Mouse (Mus musculus) olfactory bulb, adult 2 months (tissue): ENCODE results near the gene Fam160a1. TPM values are rescaled to one million over a fixed set of nuclear protein-coding genes. Genes with fewer than 3 reads are reported as not detected.

Experiments
- H3K27ac ChIP-seq: fragments of 200-500 bp; 2 replicates; pipeline ENCODE4 v1.5.1; 2012; ENCODE audit warnings: low read depth, low read length; ENCODE audit not compliant: insufficient read depth
- H3K4me1 ChIP-seq: fragments of 200-500 bp; 2 replicates; pipeline ENCODE4 v1.6.1; 2012; ENCODE audit warnings: low read length; ENCODE audit not compliant: control insufficient read depth, insufficient read depth
- H3K4me3 ChIP-seq: fragments of 200-500 bp; 2 replicates; pipeline ENCODE4 v1.5.1; 2012; ENCODE audit warnings: mild to moderate bottlenecking, low read depth, low read length, moderate library complexity; ENCODE audit not compliant: insufficient read depth
- CTCF ChIP-seq: fragments of 200-500 bp; IDR thresholded peaks from 2 replicates; pipeline ENCODE4 v1.5.1; 2012; ENCODE audit warnings: low read depth, mild to moderate bottlenecking, low read length, moderate library complexity; ENCODE audit not compliant: insufficient read depth
- POLR2A ChIP-seq: fragments of 200-500 bp; IDR thresholded peaks from 2 replicates; pipeline ENCODE4 v1.6.1; 2012; ENCODE audit warnings: mild to moderate bottlenecking, low read depth, low read length, moderate library complexity; ENCODE audit not compliant: insufficient read depth
- WGBS: fragments of 180-500 bp; shearing (Covaris S2); methylation state at CpG from one replicate; pipeline ENCODE4 v1.1.7; 2018; 5-methylcytosine and 5-hydroxymethylcytosine counted together
- polyA plus RNA-seq: library from polyadenylated mRNA; stranded (reverse); fragments of >200 nt; gene quantifications from 2 replicates; pipeline ENCODE4 v1.2.4, GENCODE M21; 2012; ENCODE audit warnings: low replicate concordance; ENCODE audit not compliant: missing spikeins, insufficient read depth, insufficient read length

Fam160a1 gene
- polyA plus RNA-seq, 1 experiment, result not detected

- Histone ChIP-seq H3K4me1 (no peaks in the 10 kb centered on the region), H3K4me3 (no peak overlapping the region)
- WGBS, result 96% methylated on average over 5 of the region's 5 CpGs
These were observed 5.1 kb downstream of the Fam160a1 start for GRCm38 (mm10) chr3:85812010-85812409.

GRCm38 (mm10) chr3:85793166-85793565 lies 23.9 kb downstream of the Fam160a1 start:
- Histone ChIP-seq H3K4me1 (no peaks in the 10 kb centered on the region), H3K27ac (no peak overlapping the region), H3K4me3 (no peak overlapping the region)
- TF ChIP-seq CTCF (no peak), POLR2A (no peak)
- 94% methylated on average over 1 of the region's 1 CpGs for WGBS

More at GRCm38 (mm10) chr3:85812010-85812409, 5.1 kb downstream of the Fam160a1 start:
- TF ChIP-seq POLR2A (no peak), CTCF (no peak)
- no peak overlapping the region for H3K27ac ChIP-seq

GRCm38 (mm10) chr3:85789748-85790147 lies 27.3 kb downstream of the Fam160a1 start:
- H3K4me1 ChIP-seq, result peaks cover 3% of the 10 kb centered on the region
- H3K4me3 ChIP-seq, result no peak overlapping the region
- TF ChIP-seq CTCF (no peak), POLR2A (no peak)
- 75% methylated on average over 4 of the region's 4 CpGs for WGBS
- H3K27ac ChIP-seq, result no peak overlapping the region

GRCm38 (mm10) chr3:85786501-85786900 lies 30.6 kb downstream of the Fam160a1 start:
- TF ChIP-seq CTCF, result no peak
- no peak for TF ChIP-seq POLR2A
- Histone ChIP-seq H3K4me1 (peaks cover 3% of the 10 kb centered on the region), H3K27ac (no peak overlapping the region), H3K4me3 (no peak overlapping the region)
- WGBS, result 42% methylated on average over 8 of the region's 8 CpGs

GRCm38 (mm10) chr3:85780906-85781305 lies 36.2 kb downstream of the Fam160a1 start:
- no peak overlapping the region for H3K4me3 ChIP-seq
- H3K27ac ChIP-seq, result no peak overlapping the region
- peaks cover 5% of the 10 kb centered on the region; the same call in 1 of the 2 replicates for H3K4me1 ChIP-seq
- TF ChIP-seq CTCF (no peak), POLR2A (no peak)
- WGBS, result 83% methylated on average over 7 of the region's 7 CpGs

- Histone ChIP-seq H3K4me3 (no peak overlapping the region), H3K4me1 (peaks cover 5% of the 10 kb centered on the region; the same call in 1 of the 2 replicates), H3K27ac (no peak overlapping the region)
- WGBS, result 63% methylated on average over 2 of the region's 2 CpGs
- TF ChIP-seq CTCF (no peak), POLR2A (no peak)
These were observed 36.8 kb downstream of the Fam160a1 start for GRCm38 (mm10) chr3:85780332-85780731.

GRCm38 (mm10) chr3:85777841-85778240 lies 39.2 kb downstream of the Fam160a1 start:
- H3K27ac ChIP-seq, result no peak overlapping the region
- no peak overlapping the region for H3K4me3 ChIP-seq
- TF ChIP-seq CTCF (no peak), POLR2A (no peak)
- H3K4me1 ChIP-seq, result peaks cover 11% of the 10 kb centered on the region
- WGBS, result 74% methylated on average over 2 of the region's 2 CpGs

GRCm38 (mm10) chr3:85777356-85777755 lies 39.7 kb downstream of the Fam160a1 start:
- TF ChIP-seq CTCF, result no peak
- no peak for TF ChIP-seq POLR2A
- WGBS, result 80% methylated on average over 4 of the region's 4 CpGs
- Histone ChIP-seq H3K4me1 (peaks cover 11% of the 10 kb centered on the region), H3K27ac (no peak overlapping the region), H3K4me3 (no peak overlapping the region)

- Histone ChIP-seq H3K4me1 (peaks cover 11% of the 10 kb centered on the region), H3K4me3 (no peak overlapping the region), H3K27ac (no peak overlapping the region)
- WGBS, result 59% methylated on average over 10 of the region's 10 CpGs
- TF ChIP-seq POLR2A (no peak), CTCF (no peak)
These were observed 40.4 kb downstream of the Fam160a1 start for GRCm38 (mm10) chr3:85776707-85777106.

GRCm38 (mm10) chr3:85776126-85776525 lies 41.0 kb downstream of the Fam160a1 start:
- TF ChIP-seq POLR2A (no peak), CTCF (no peak)
- H3K4me1 ChIP-seq, result peaks cover 11% of the 10 kb centered on the region

More at GRCm38 (mm10) chr3:85776126-85776525, 41.0 kb downstream of the Fam160a1 start:
- Histone ChIP-seq H3K27ac (no peak overlapping the region), H3K4me3 (no peak overlapping the region)
- WGBS, result 91% methylated on average over 6 of the region's 6 CpGs
